ENCODE assay signal across 26 mouse cellular contexts in the genomic region with DNA sequence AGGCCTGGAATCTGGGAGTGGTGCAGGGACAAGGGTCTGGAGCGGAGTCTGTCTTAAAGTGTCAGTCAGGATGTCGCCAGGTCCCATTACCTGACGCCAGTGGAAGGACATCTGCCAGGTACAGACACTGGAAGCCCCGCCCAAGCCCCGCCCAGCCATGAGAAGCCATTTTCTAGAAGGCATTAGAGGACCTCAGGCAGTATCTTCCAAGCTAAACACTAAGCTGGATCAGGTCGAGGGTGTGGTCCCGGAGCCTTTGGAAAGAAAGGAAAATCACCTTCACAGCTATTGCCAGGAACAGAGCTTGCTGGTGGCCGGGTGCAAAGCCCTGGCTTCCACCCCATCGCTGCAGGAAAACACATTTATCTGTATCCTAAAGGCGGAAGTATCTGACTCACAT. TPM values are rescaled to one million over a fixed set of nuclear protein-coding genes. Genes with fewer than 3 reads are reported as not detected.
DNase-seq lines count a peak whose midpoint lies in the region; TF ChIP-seq lines count a peak whose summit lies in the region.
"Had no signal": no experiment of that assay in that cellular context is flagged by ENCODE, and none has a peak within 500 bp of the region (broad histone marks: within the 10 kb centered on the region; RNA-seq: fewer than 3 reads in every experiment).

No protein-coding gene starts in this region.

- peak overlapping the region; percentile 69 for H3K27ac ChIP-seq in ES-Bruce4 (ENCODE audit: insufficient read depth, low read length)
- no peak overlapping the region for H3K27ac ChIP-seq in ES-E14 (ENCODE audit: insufficient read depth, low read depth, low read length, poor library complexity, severe bottlenecking)
- H3K27ac ChIP-seq: embryonic facial prominence, embryonic 13.5 days; embryonic facial prominence, embryonic 15.5 days; forebrain, embryonic 13.5 days; forebrain, embryonic 15.5 days had no signal

- no peak for TF ChIP-seq CTCF in ES-Bruce4 (IDR thresholded peaks at IDR 0.05; ENCODE audit: low read depth, low read length)

- in situ Hi-C loops in ES-E14 (cut with MboI; ENCODE audit: low sequenced_read_pairs in 2 of 2, unreplicated experiment in 2 of 2): no loop called here

- intact Hi-C loops in left cerebral cortex, postnatal 14 days (cut with DNase I): no loop called here

- H3K4me1 ChIP-seq in ES-Bruce4 (ENCODE audit: control insufficient read depth, insufficient read depth, low read length) (no peaks in the 10 kb centered on the region), ES-E14 (ENCODE audit: control insufficient read depth in 2 of 2, insufficient read depth in 2 of 2, low read length in 2 of 2, poor library complexity in 1 of 2) (peaks cover 7 to 15% of the 10 kb centered on the region in 2 experiments)
- H3K4me1 ChIP-seq: embryonic facial prominence, embryonic 13.5 days; embryonic facial prominence, embryonic 15.5 days; forebrain, embryonic 13.5 days; forebrain, embryonic 15.5 days had no signal

- H3K4me3 ChIP-seq in ES-Bruce4 (ENCODE audit: low read depth, low read length) (no peak overlapping the region), ES-E14 (ENCODE audit: insufficient read depth in 1 of 2, low read depth in 1 of 2, low read length in 2 of 2, poor library complexity in 1 of 2, severe bottlenecking in 1 of 2) (peak overlapping the region in 1 of 2 experiments; percentile 23; a peak in 1 of 4 replicates)
- H3K4me3 ChIP-seq: embryonic facial prominence, embryonic 13.5 days; embryonic facial prominence, embryonic 15.5 days; forebrain, embryonic 13.5 days; forebrain, embryonic 15.5 days had no signal

- DNase-seq in ES-E14 (ENCODE audit: low read depth, low spot score) (peak; percentile 54), ZHBTc4 (ENCODE audit: low read depth, low spot score) (peak; percentile 83)
- peak; percentile 45 for DNase-seq in yolk sac, embryonic 10.5 days (ENCODE audit: low spot score)
- no peak for DNase-seq in left cerebral cortex, postnatal 14 days (ENCODE audit: low spot score in 2 of 2)
- DNase-seq in spleen, adult 12 weeks (ENCODE audit: low spot score): no peak
- DNase-seq in spleen, postnatal 4 days (ENCODE audit: low spot score in 2 of 2): no peak
- DNase-seq: adrenal gland, adult 2 months; adrenal gland, postnatal 10 days; adrenal gland, postnatal 25 days; B cell, adult 2 months; cerebellum, adult 11 months; cerebellum, adult 18-20 months; cerebellum, adult 8-10 months; cerebellum, adult 9-11 months; cerebellum, postnatal 14 days; cerebellum, postnatal 36 days; embryo, embryonic 11 days; forebrain, postnatal 0 days had no signal

- TF ChIP-seq EP300 in ES-Bruce4 (IDR thresholded peaks at IDR 0.05; ENCODE audit: insufficient read depth, low read depth, low read length): no peak

- no peak for TF ChIP-seq POLR2A in ES-Bruce4 (IDR thresholded peaks at IDR 0.05; ENCODE audit: insufficient read depth, low read length)

- H3K36me3 ChIP-seq in ES-Bruce4 (ENCODE audit: control insufficient read depth, insufficient read depth, low read length, poor library complexity, severe bottlenecking) (no peaks in the 10 kb centered on the region), ES-E14 (ENCODE audit: control insufficient read depth, insufficient read depth, low read length, poor library complexity, severe bottlenecking) (no peaks in the 10 kb centered on the region)
- H3K36me3 ChIP-seq: embryonic facial prominence, embryonic 13.5 days; embryonic facial prominence, embryonic 15.5 days; forebrain, embryonic 15.5 days had no signal

- no peaks in the 10 kb centered on the region for H3K9me3 ChIP-seq in ES-Bruce4 (replicated peaks; ENCODE audit: control insufficient read depth, insufficient read depth, low read length, poor library complexity, severe bottlenecking)
- H3K9me3 ChIP-seq in ES-E14 (ENCODE audit: control insufficient read depth, insufficient read depth, low read depth, low read length): no peaks in the 10 kb centered on the region
- H3K9me3 ChIP-seq: embryonic facial prominence, embryonic 13.5 days; embryonic facial prominence, embryonic 15.5 days; forebrain, embryonic 13.5 days; forebrain, embryonic 15.5 days had no signal

- no peaks in the 10 kb centered on the region for H3K27me3 ChIP-seq in ES-Bruce4 (ENCODE audit: control insufficient read depth, insufficient read depth, low read length, poor library complexity, severe bottlenecking)
- H3K27me3 ChIP-seq: embryonic facial prominence, embryonic 13.5 days; embryonic facial prominence, embryonic 15.5 days; forebrain, embryonic 15.5 days had no signal

- H3K9ac ChIP-seq in ES-Bruce4 (ENCODE audit: low read depth, poor library complexity, severe bottlenecking): no peak overlapping the region
- no peak overlapping the region for H3K9ac ChIP-seq in ES-E14 (ENCODE audit: insufficient read depth, low read depth, low read length, poor library complexity, severe bottlenecking)
- H3K9ac ChIP-seq: embryonic facial prominence, embryonic 13.5 days; embryonic facial prominence, embryonic 15.5 days; forebrain, embryonic 13.5 days; forebrain, embryonic 15.5 days; forebrain, postnatal 0 days had no signal

TF ChIP-seq in ES-E14, 5 proteins besides CTCF, POLR2A, EP300 and RAD21:
- TF ChIP-seq ZC3H11A (IDR thresholded peaks at IDR 0.05; ENCODE audit: borderline replicate concordance, low read depth, low read length) (no peak), CHD2 (IDR thresholded peaks at IDR 0.05; ENCODE audit: low read depth, low read length) (no peak), HCFC1 (IDR thresholded peaks at IDR 0.05; ENCODE audit: borderline replicate concordance, insufficient read depth, low read length) (no peak), MAFK (IDR thresholded peaks at IDR 0.05; ENCODE audit: insufficient read depth, low read depth, low read length) (no peak), ZNF384 (IDR thresholded peaks at IDR 0.05; ENCODE audit: low read depth, low read length) (no peak)

RNA-seq across cellular contexts. Expression of gene Sall4, which starts 52.9 kb away (rescaled TPM):
- 244 and 245 TPM in 2 replicates for polyA plus RNA-seq in ES-Bruce4 (2011; ENCODE audit: insufficient read depth, insufficient read length, low read depth, missing spikeins)
- total RNA-seq in ES-E14 (2012; rRNA removed): 119 and 143 TPM in 2 replicates
- not detected for total RNA-seq in left cerebral cortex, postnatal 14 days (2021)
- total RNA-seq: adrenal gland, adult 2 months; adrenal gland, postnatal 25 days; CH12.LX; common myeloid progenitor, adult 5-6 weeks; MEL had no signal

Comparison
In these comparisons a context has a peak if more than half of its experiments do, and no peak if none do; other contexts are left out.
1. DNase-seq: peak in ES-E14 (single experiment), ZHBTc4 (single experiment) and yolk sac, embryonic 10.5 days (single experiment); none in left cerebral cortex, postnatal 14 days (0 of 2), spleen, adult 12 weeks (single experiment) and spleen, postnatal 4 days (0 of 2).
2. RNA of gene Sall4, which starts 52.9 kb away (total RNA-seq): 119 to 143 TPM in ES-E14; not detected in left cerebral cortex, postnatal 14 days; every median in the first group is over 100 times any median in the second.